In genomic region chr17:34931061-34931734, GRCm38 (mm10) we compare ENCODE assay signal across 8 mouse cellular contexts. TPM values are rescaled to one million over a fixed set of nuclear protein-coding genes. Genes with fewer than 3 reads are reported as not detected.
DNase-seq lines count a peak whose midpoint lies in the region; ATAC-seq lines count a peak whose summit lies in the region.

Gene Neu1, plus strand, starts transcription at chr17:34931253.

- peak within 1 kb of the TSS; percentile 97 for H3K4me2 ChIP-seq in heart, embryonic 13.5 days
- peak within 1 kb of the TSS; percentile 98 for H3K4me2 ChIP-seq in liver, embryonic 12.5 days
- H3K4me2 ChIP-seq in stomach, embryonic 15.5 days, result peak within 1 kb of the TSS; percentile 94

- WGBS in heart, embryonic 13.5 days, result under 1% methylated on average over 38 of the region's 38 CpGs
- WGBS in liver, embryonic 12.5 days (ENCODE audit: insufficient replicate concordance), result 1% methylated on average over 38 of the region's 38 CpGs
- WGBS in stomach, embryonic 15.5 days, result 0% methylated on average over 38 of the region's 38 CpGs

- ATAC-seq in heart, embryonic 13.5 days (ENCODE audit: extremely low read depth, insufficient number of reproducible peaks, low FRiP score, low TSS enrichment), result peak; percentile 92
- ATAC-seq in liver, embryonic 12.5 days, result peak; percentile 92
- ATAC-seq in stomach, embryonic 15.5 days (ENCODE audit: insufficient read depth, low FRiP score, low read depth), result peak; percentile 96

- peaks cover 21% of the 10 kb centered on the region for H3K36me3 ChIP-seq in heart, embryonic 13.5 days
- H3K36me3 ChIP-seq in liver, embryonic 12.5 days, result peaks cover 18% of the 10 kb centered on the region; the same call in 1 of the 2 replicates
- H3K36me3 ChIP-seq in stomach, embryonic 15.5 days, result no peaks in the 10 kb centered on the region

- H3K27ac ChIP-seq in brown adipose tissue, adult 24 weeks (replicated peaks; ENCODE audit: low read depth, low read length), result peak within 1 kb of the TSS; percentile 76
- 0 out of 2 replicates have a peak within 1 kb of the TSS, but pooled peaks have one; percentile 26 for H3K27ac ChIP-seq in heart, embryonic 13.5 days (replicated peaks)
- peak within 1 kb of the TSS; percentile 64 for H3K27ac ChIP-seq in liver, embryonic 12.5 days
- H3K27ac ChIP-seq in stomach, embryonic 15.5 days, result 0 out of 2 replicates have a peak within 1 kb of the TSS, but pooled peaks have one; percentile 48

- no peaks in the 10 kb centered on the region for H3K27me3 ChIP-seq in heart, embryonic 13.5 days (replicated peaks)
- no peaks in the 10 kb centered on the region for H3K27me3 ChIP-seq in liver, embryonic 12.5 days (replicated peaks)
- H3K27me3 ChIP-seq in stomach, embryonic 15.5 days (replicated peaks), result no peaks in the 10 kb centered on the region

- H3K9ac ChIP-seq in heart, embryonic 13.5 days, result peak within 1 kb of the TSS; percentile 93
- peak within 1 kb of the TSS; percentile 81 for H3K9ac ChIP-seq in liver, embryonic 12.5 days
- peak within 1 kb of the TSS; percentile 58 for H3K9ac ChIP-seq in stomach, embryonic 15.5 days

- DNase-seq in CD4-positive, CD25-positive, alpha-beta regulatory T cell, adult 2 months (ENCODE audit: low read depth, low spot score), result peak; percentile 98
- peak; percentile 73 for DNase-seq in fat pad, adult 2 months (ENCODE audit: extremely low read depth, low read depth, low spot score)
- DNase-seq in kidney, postnatal 10 days, result peak; percentile 99
- DNase-seq in natural killer cell, adult 2 months (ENCODE audit: low spot score in 2 of 2), result peak; percentile 96 to 97

- no peaks in the 10 kb centered on the region for H3K9me3 ChIP-seq in heart, embryonic 13.5 days
- H3K9me3 ChIP-seq in liver, embryonic 12.5 days (replicated peaks), result no peaks in the 10 kb centered on the region
- no peaks in the 10 kb centered on the region for H3K9me3 ChIP-seq in stomach, embryonic 15.5 days

- peaks cover 8% of the 10 kb centered on the region for H3K4me1 ChIP-seq in brown adipose tissue, adult 24 weeks (ENCODE audit: control insufficient read depth, insufficient read depth, insufficient read length, low read length)
- peaks cover 16% of the 10 kb centered on the region for H3K4me1 ChIP-seq in heart, embryonic 13.5 days
- peaks cover 38% of the 10 kb centered on the region for H3K4me1 ChIP-seq in liver, embryonic 12.5 days
- H3K4me1 ChIP-seq in stomach, embryonic 15.5 days, result peaks cover 10% of the 10 kb centered on the region

- H3K4me3 ChIP-seq in brown adipose tissue, adult 24 weeks (ENCODE audit: insufficient read depth, low read depth, low read length), result peak within 1 kb of the TSS; percentile 93
- peak within 1 kb of the TSS; percentile 85 for H3K4me3 ChIP-seq in heart, embryonic 13.5 days
- H3K4me3 ChIP-seq in liver, embryonic 12.5 days, result peak within 1 kb of the TSS; percentile 72
- H3K4me3 ChIP-seq in stomach, embryonic 15.5 days (replicated peaks), result peak within 1 kb of the TSS; percentile 82

RNA-seq across cellular contexts. Expression of gene Neu1, which starts in this region (rescaled TPM):
- 9.1 and 10.2 TPM in 2 replicates for polyA plus RNA-seq in brown adipose tissue, adult 24 weeks (2012; ENCODE audit: insufficient read depth, insufficient read length, missing spikeins)
- polyA plus RNA-seq in heart, embryonic 13.5 days (2015; fragmentation: Nextera tagmentation; extraction: Ambion mirVana), result 18.1 and 19.2 TPM in 2 replicates
- polyA plus RNA-seq in liver, embryonic 12.5 days (2016; fragmentation: Nextera tagmentation; extraction: Ambion mirVana), result 16.9 and 17.3 TPM in 2 replicates
- polyA plus RNA-seq in stomach, embryonic 15.5 days (2015; fragmentation: Nextera tagmentation; extraction: Ambion mirVana), result 36.9 and 44.5 TPM in 2 replicates

Comparison
In these comparisons a context has a peak if more than half of its experiments do, and no peak if none do; other contexts are left out.
1. Peak in every context shown above with its lines: DNase-seq, ATAC-seq, H3K4me3 ChIP-seq and H3K27ac ChIP-seq.
2. H3K27ac ChIP-seq: peak in every context shown above with its lines; median percentile 76 in brown adipose tissue, adult 24 weeks; 64 in liver, embryonic 12.5 days; 48 in stomach, embryonic 15.5 days; 26 in heart, embryonic 13.5 days.